Mouse (Mus musculus): ENCODE data around the gene Trap1a.
"Not testable (repeated sequence)": the region's sequence is repeated elsewhere in the genome, so short reads cannot be mapped to it uniquely, and the experiment has no call there.

Trap1a gene

GRCm38 (mm10) chrX:139333263-139333994 lies at the start of gene Trap1a:
Gene Trap1a (plus strand): TSS chrX:139333683.
- no peak for DNase-seq

- DNase-seq, result no peak
Observed at GRCm38 (mm10) chrX:139293114-139293513, 40.4 kb upstream of the Trap1a start.

GRCm38 (mm10) chrX:139295325-139295724 lies 38.2 kb upstream of the Trap1a start:
- DNase-seq, result no peak

- DNase-seq, result not testable (repeated sequence)
Observed at GRCm38 (mm10) chrX:139317356-139317755, 16.1 kb upstream of the Trap1a start.

- DNase-seq, result no peak
Observed at GRCm38 (mm10) chrX:139332583-139332982, 900 bp upstream of the Trap1a start.

- no peak for DNase-seq
Observed at GRCm38 (mm10) chrX:139334504-139335418, 1.3 kb downstream of the Trap1a start.

GRCm38 (mm10) chrX:139335419-139336074 lies 2.1 kb downstream of the Trap1a start:
- no peak for DNase-seq

- no peak for DNase-seq
Observed at GRCm38 (mm10) chrX:139339553-139339952, 6.1 kb downstream of the Trap1a start.

GRCm38 (mm10) chrX:139341185-139341584 lies 7.7 kb downstream of the Trap1a start:
- no peak for DNase-seq

GRCm38 (mm10) chrX:139352192-139352772 lies 18.8 kb downstream of the Trap1a start:
- no peak for DNase-seq

- DNase-seq, result peak; percentile 36
Observed at GRCm38 (mm10) chrX:139357639-139358260, 24.3 kb downstream of the Trap1a start.

GRCm38 (mm10) chrX:139358361-139358760 lies 24.9 kb downstream of the Trap1a start:
- no peak for DNase-seq

GRCm38 (mm10) chrX:139366837-139367528 lies 33.5 kb downstream of the Trap1a start:
- DNase-seq, result no peak

- DNase-seq, result no peak
Observed at GRCm38 (mm10) chrX:139367529-139367908, 34.0 kb downstream of the Trap1a start.

GRCm38 (mm10) chrX:139369122-139369521 lies 35.6 kb downstream of the Trap1a start:
- peak; percentile 2 for DNase-seq

- DNase-seq, result peak; percentile 6
Observed at GRCm38 (mm10) chrX:139372665-139373064, 39.2 kb downstream of the Trap1a start.
